Comparison of ENCODE assay signal across 22 mouse cellular contexts in genomic region chr5:47742727-47743126, GRCm38 (mm10).
"Had no signal": no experiment of that assay in that cellular context is flagged by ENCODE, and none has a peak within 500 bp of the region (broad histone marks: within the 10 kb centered on the region; RNA-seq: fewer than 3 reads in every experiment).

No protein-coding gene starts in this region.

- ATAC-seq: hindbrain, embryonic 16.5 days; hindbrain, postnatal 0 days; inflammation-experienced regulatory T-cells, adult 6 months; intestine, embryonic 15.5 days; intestine, embryonic 16.5 days; intestine, postnatal 0 days had no signal

- DNase-seq: heart, postnatal 10 days; heart, postnatal 14 days; heart, postnatal 36 days; heart, postnatal 4 days; kidney, adult 11 months; kidney, adult 18-20 months; kidney, adult 2 months; kidney, adult 8-10 months; kidney, adult 9 months; kidney, postnatal 10 days; kidney, postnatal 14 days; kidney, postnatal 25 days; kidney, postnatal 36 days; kidney, postnatal 4 days; layer of hippocampus, adult 9-11 months; layer of hippocampus, postnatal 36 days had no signal
